Mouse (Mus musculus): ENCODE data around the gene Sardh. TPM values are rescaled to one million over a fixed set of nuclear protein-coding genes. Genes with fewer than 3 reads are reported as not detected.

Gene Sardh
- polyA plus RNA-seq, 1 experiment = 13.5 TPM

- H3K4me3 ChIP-seq (replicated peaks; ENCODE audit: control insufficient read depth, low read depth, low read length) = no peak overlapping the region
- no peak for TF ChIP-seq CTCF (IDR thresholded peaks at IDR 0.05; ENCODE audit: control insufficient read depth, insufficient read depth, low read length)
- TF ChIP-seq POLR2A (IDR thresholded peaks at IDR 0.05; ENCODE audit: borderline replicate concordance, control insufficient read depth, low read depth, low read length) = no peak
- no peak overlapping the region for H3K27ac ChIP-seq (ENCODE audit: control insufficient read depth, insufficient read depth, low read depth, low read length, poor library complexity)
- H3K4me1 ChIP-seq (ENCODE audit: control insufficient read depth, insufficient read depth, low read length) = no peaks in the 10 kb centered on the region
- 84% methylated on average over 15 of the region's 15 CpGs for WGBS
These were observed 41.9 kb downstream of the Sardh start for GRCm38 (mm10) chr2:27206128-27206797.

GRCm38 (mm10) chr2:27205666-27206065, 42.5 kb downstream of the Sardh start:
- Histone ChIP-seq H3K27ac (ENCODE audit: control insufficient read depth, insufficient read depth, low read depth, low read length, poor library complexity) (no peak overlapping the region), H3K4me1 (ENCODE audit: control insufficient read depth, insufficient read depth, low read length) (no peaks in the 10 kb centered on the region), H3K4me3 (replicated peaks; ENCODE audit: control insufficient read depth, low read depth, low read length) (no peak overlapping the region)
- TF ChIP-seq CTCF (IDR thresholded peaks at IDR 0.05; ENCODE audit: control insufficient read depth, insufficient read depth, low read length) = no peak
- no peak for TF ChIP-seq POLR2A (IDR thresholded peaks at IDR 0.05; ENCODE audit: borderline replicate concordance, control insufficient read depth, low read depth, low read length)
- 89% methylated on average over 10 of the region's 10 CpGs for WGBS

DNA sequence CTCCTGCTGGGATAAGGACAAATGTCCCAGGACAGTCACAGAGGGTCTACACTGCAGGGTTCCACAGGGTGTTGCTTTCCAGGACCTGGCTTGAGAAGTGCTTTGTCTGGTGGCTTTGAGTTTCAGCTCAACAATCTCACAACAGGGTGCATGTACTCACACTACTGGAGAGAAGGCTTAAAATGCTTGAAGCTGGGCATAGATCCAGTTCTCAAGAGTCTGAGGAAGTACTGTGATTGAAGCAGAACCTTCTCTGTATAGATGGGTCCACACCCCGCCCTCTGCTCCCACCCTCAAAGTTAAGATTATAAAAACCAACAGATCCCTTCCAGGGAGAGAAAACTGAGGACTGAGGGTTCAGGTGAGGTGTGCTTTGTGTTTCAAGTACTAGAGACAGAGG, 47.6 kb downstream of the Sardh start:
- Histone ChIP-seq H3K4me1 (ENCODE audit: control insufficient read depth, insufficient read depth, low read length) (peaks cover 2% of the 10 kb centered on the region), H3K27ac (ENCODE audit: control insufficient read depth, insufficient read depth, low read depth, low read length, poor library complexity) (no peak overlapping the region), H3K4me3 (replicated peaks; ENCODE audit: control insufficient read depth, low read depth, low read length) (no peak overlapping the region)
- 79% methylated on average over 1 of the region's 1 CpGs for WGBS
- TF ChIP-seq CTCF (IDR thresholded peaks at IDR 0.05; ENCODE audit: control insufficient read depth, insufficient read depth, low read length) = no peak
- no peak for TF ChIP-seq POLR2A (IDR thresholded peaks at IDR 0.05; ENCODE audit: borderline replicate concordance, control insufficient read depth, low read depth, low read length)

GRCm38 (mm10) chr2:27198551-27199246, 49.4 kb downstream of the Sardh start:
- WGBS = 28% methylated on average over 5 of the region's 5 CpGs
- H3K27ac ChIP-seq (ENCODE audit: control insufficient read depth, insufficient read depth, low read depth, low read length, poor library complexity) = peak overlapping the region; percentile 37
- peaks cover 2% of the 10 kb centered on the region for H3K4me1 ChIP-seq (ENCODE audit: control insufficient read depth, insufficient read depth, low read length)
- TF ChIP-seq POLR2A (IDR thresholded peaks at IDR 0.05; ENCODE audit: borderline replicate concordance, control insufficient read depth, low read depth, low read length) = no peak
- no peak for TF ChIP-seq CTCF (IDR thresholded peaks at IDR 0.05; ENCODE audit: control insufficient read depth, insufficient read depth, low read length)
- no peak overlapping the region for H3K4me3 ChIP-seq (replicated peaks; ENCODE audit: control insufficient read depth, low read depth, low read length)

DNA sequence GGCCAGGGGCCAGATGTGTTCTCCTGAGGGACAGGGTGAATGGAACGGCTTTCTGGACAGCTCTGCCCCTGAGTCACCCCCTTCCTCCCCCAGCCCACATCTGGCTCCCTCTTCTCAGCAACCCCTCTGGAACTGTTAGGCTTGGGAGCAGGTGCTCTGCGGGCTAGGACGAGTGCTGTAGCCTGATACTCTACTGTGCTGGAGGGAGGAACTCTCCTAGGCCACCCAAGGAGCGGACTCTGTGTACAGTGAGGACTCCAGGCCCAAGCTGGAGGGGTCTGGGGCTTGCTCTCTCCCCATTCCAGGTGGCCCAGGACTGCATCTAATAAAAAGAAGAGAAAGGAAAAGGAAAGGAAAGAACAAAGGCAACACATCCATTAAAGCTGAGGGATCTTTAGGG, 58.1 kb downstream of the Sardh start:
- WGBS = 75% methylated on average over 4 of the region's 4 CpGs
- H3K4me3 ChIP-seq (replicated peaks; ENCODE audit: control insufficient read depth, low read depth, low read length) = no peak overlapping the region
- TF ChIP-seq CTCF (IDR thresholded peaks at IDR 0.05; ENCODE audit: control insufficient read depth, insufficient read depth, low read length) (no peak), POLR2A (IDR thresholded peaks at IDR 0.05; ENCODE audit: borderline replicate concordance, control insufficient read depth, low read depth, low read length) (no peak)
- H3K4me1 ChIP-seq (ENCODE audit: control insufficient read depth, insufficient read depth, low read length) = no peaks in the 10 kb centered on the region
- H3K27ac ChIP-seq (ENCODE audit: control insufficient read depth, insufficient read depth, low read depth, low read length, poor library complexity) = no peak overlapping the region

- H3K4me1 ChIP-seq (ENCODE audit: control insufficient read depth, insufficient read depth, low read length) = no peaks in the 10 kb centered on the region
- H3K4me3 ChIP-seq (replicated peaks; ENCODE audit: control insufficient read depth, low read depth, low read length) = no peak overlapping the region
- TF ChIP-seq POLR2A (IDR thresholded peaks at IDR 0.05; ENCODE audit: borderline replicate concordance, control insufficient read depth, low read depth, low read length) (no peak), CTCF (IDR thresholded peaks at IDR 0.05; ENCODE audit: control insufficient read depth, insufficient read depth, low read length) (no peak)
- H3K27ac ChIP-seq (ENCODE audit: control insufficient read depth, insufficient read depth, low read depth, low read length, poor library complexity) = no peak overlapping the region
- 30% methylated on average over 6 of the region's 6 CpGs for WGBS
These were observed 60.6 kb downstream of the Sardh start for GRCm38 (mm10) chr2:27187531-27187930.

- Histone ChIP-seq H3K27ac (ENCODE audit: control insufficient read depth, insufficient read depth, low read depth, low read length, poor library complexity) (no peak overlapping the region), H3K4me3 (replicated peaks; ENCODE audit: control insufficient read depth, low read depth, low read length) (no peak overlapping the region), H3K4me1 (ENCODE audit: control insufficient read depth, insufficient read depth, low read length) (no peaks in the 10 kb centered on the region)
- TF ChIP-seq POLR2A (IDR thresholded peaks at IDR 0.05; ENCODE audit: borderline replicate concordance, control insufficient read depth, low read depth, low read length) = no peak
- TF ChIP-seq CTCF (IDR thresholded peaks at IDR 0.05; ENCODE audit: control insufficient read depth, insufficient read depth, low read length) = no peak
- 77% methylated on average over 12 of the region's 12 CpGs for WGBS
These were observed 64.4 kb downstream of the Sardh start for GRCm38 (mm10) chr2:27183734-27184133.

GRCm38 (mm10) chr2:27181907-27182306, 66.2 kb downstream of the Sardh start:
- Histone ChIP-seq H3K4me1 (ENCODE audit: control insufficient read depth, insufficient read depth, low read length) (no peaks in the 10 kb centered on the region), H3K27ac (ENCODE audit: control insufficient read depth, insufficient read depth, low read depth, low read length, poor library complexity) (no peak overlapping the region), H3K4me3 (replicated peaks; ENCODE audit: control insufficient read depth, low read depth, low read length) (no peak overlapping the region)
- WGBS = 77% methylated on average over 4 of the region's 4 CpGs
- TF ChIP-seq CTCF (IDR thresholded peaks at IDR 0.05; ENCODE audit: control insufficient read depth, insufficient read depth, low read length) (no peak), POLR2A (IDR thresholded peaks at IDR 0.05; ENCODE audit: borderline replicate concordance, control insufficient read depth, low read depth, low read length) (no peak)

All from bone marrow, adult 2 months (tissue).